Mouse (Mus musculus): ENCODE data around the gene Hs3st4.

DNA sequence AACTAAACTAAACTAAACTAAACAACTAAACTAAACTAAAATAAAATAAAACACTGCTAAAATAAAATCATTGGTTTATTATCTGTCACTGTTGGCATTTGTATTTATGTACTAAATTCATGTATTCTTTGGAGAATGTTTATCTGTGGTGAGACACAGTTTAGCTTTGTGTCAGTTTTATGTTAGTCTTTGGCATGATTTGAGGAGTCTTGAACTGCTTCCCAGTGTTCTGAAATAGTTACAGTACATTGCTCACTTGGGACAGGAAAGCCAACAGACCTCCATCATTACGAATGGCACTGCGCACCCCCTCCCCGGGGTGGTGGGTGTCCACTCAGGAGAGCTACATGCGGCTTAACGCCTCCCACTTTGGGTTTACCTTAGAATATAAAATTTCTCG, 158.6 kb downstream of the Hs3st4 start:
- TF ChIP-seq POLR2A (IDR thresholded peaks at IDR 0.05; ENCODE audit: borderline replicate concordance, insufficient read depth, low read length) = no peak
- TF ChIP-seq CTCF (IDR thresholded peaks at IDR 0.05; ENCODE audit: borderline replicate concordance, insufficient read depth, low read depth, low read length) = no peak
